Mouse (Mus musculus) midbrain, embryonic 16.5 days (tissue): Measurements from ENCODE around the gene Baz2b. TPM values are rescaled to one million over a fixed set of nuclear protein-coding genes. Genes with fewer than 3 reads are reported as not detected.

ENCODE experiments used
- ATAC-seq: fragments of 200-750 bp; cut with Nextera tagmentation; 2 replicates; pipeline ENCODE4 v1.8.0; 2017; ENCODE audit warnings: moderate TSS enrichment
- H3K27ac ChIP-seq: fragments of 300-500 bp; sonication (generic); 2 replicates; pipeline ENCODE4 v1.5.1; 2014; ENCODE audit warnings: mild to moderate bottlenecking, low read length, mixed read lengths
- H3K27me3 ChIP-seq: fragments of 300-500 bp; sonication (generic); 2 replicates; pipeline ENCODE4 v1.6.1; 2014; ENCODE audit warnings: low read depth, low read length, mixed read lengths; ENCODE audit not compliant: control insufficient read depth, insufficient read depth
- H3K36me3 ChIP-seq: fragments of 300-500 bp; sonication (generic); 2 replicates; pipeline ENCODE4 v1.6.1; 2014; ENCODE audit warnings: mild to moderate bottlenecking, low read length, moderate library complexity, mixed read lengths; ENCODE audit not compliant: control insufficient read depth, insufficient read depth
- H3K4me1 ChIP-seq: fragments of 300-500 bp; sonication (generic); 2 replicates; pipeline ENCODE4 v1.6.1; 2014; ENCODE audit warnings: mild to moderate bottlenecking, low read length, mixed read lengths; ENCODE audit not compliant: control insufficient read depth, insufficient read depth
- H3K4me2 ChIP-seq: fragments of 300-500 bp; sonication (generic); 2 replicates; pipeline ENCODE4 v1.6.1; 2014; ENCODE audit warnings: mild to moderate bottlenecking, low read length, mixed read lengths
- H3K4me3 ChIP-seq: fragments of 300-500 bp; sonication (generic); 2 replicates; pipeline ENCODE4 v1.5.1; 2014; ENCODE audit warnings: low read depth, mild to moderate bottlenecking, low read length, moderate library complexity, mixed read lengths
- H3K9ac ChIP-seq: fragments of 300-500 bp; sonication (generic); 2 replicates; pipeline ENCODE4 v1.6.1; 2014; ENCODE audit warnings: low read depth, low read length, mixed read lengths
- H3K9me3 ChIP-seq: fragments of 300-500 bp; sonication (generic); replicated peaks from 2 replicates; pipeline ENCODE4 v1.6.1; 2014; ENCODE audit warnings: mild to moderate bottlenecking, low read length, mixed read lengths; ENCODE audit not compliant: control insufficient read depth, poor library complexity, severe bottlenecking
- WGBS: fragments of 180-500 bp; shearing (Covaris S2); extraction: QIAGEN DNeasy Blood & Tissue Kit; methylation state at CpG from one replicate; pipeline ENCODE4 v1.1.7; 2014; 5-methylcytosine and 5-hydroxymethylcytosine counted together
- polyA plus RNA-seq: library from polyadenylated mRNA; unstranded; fragments of >200 nt; fragmentation: Nextera tagmentation; extraction: Ambion mirVana; gene quantifications from 2 replicates; pipeline ENCODE4 v1.2.1, GENCODE M21; 2015

Baz2b gene
- polyA plus RNA-seq, 1 experiment from 2014 or later = 75.3 TPM

- WGBS = 90% methylated on average over 3 of the region's 3 CpGs
- ATAC-seq = no peak
Measured at GRCm38 (mm10) chr2:60109001-60109400, 100.6 kb downstream of the Baz2b start.

GRCm38 (mm10) chr2:60096625-60097024, 113.0 kb downstream of the Baz2b start:
- Histone ChIP-seq H3K4me1 (no peaks in the 10 kb centered on the region), H3K27ac (no peak overlapping the region), H3K9ac (no peak overlapping the region), H3K4me2 (no peak overlapping the region), H3K27me3 (no peaks in the 10 kb centered on the region), H3K36me3 (no peaks in the 10 kb centered on the region), H3K9me3 (no peaks in the 10 kb centered on the region), H3K4me3 (no peak overlapping the region)
- ATAC-seq = no peak
- WGBS = 84% methylated on average over 4 of the region's 4 CpGs

More at GRCm38 (mm10) chr2:60109001-60109400, 100.6 kb downstream of the Baz2b start:
- Histone ChIP-seq H3K4me2 (no peak overlapping the region), H3K9me3 (no peaks in the 10 kb centered on the region), H3K36me3 (0 out of 2 replicates have a peak, but pooled peaks cover 4% of the 10 kb centered on the region), H3K27ac (no peak overlapping the region), H3K9ac (no peak overlapping the region), H3K27me3 (no peaks in the 10 kb centered on the region), H3K4me3 (no peak overlapping the region), H3K4me1 (peaks cover 4% of the 10 kb centered on the region)

DNA sequence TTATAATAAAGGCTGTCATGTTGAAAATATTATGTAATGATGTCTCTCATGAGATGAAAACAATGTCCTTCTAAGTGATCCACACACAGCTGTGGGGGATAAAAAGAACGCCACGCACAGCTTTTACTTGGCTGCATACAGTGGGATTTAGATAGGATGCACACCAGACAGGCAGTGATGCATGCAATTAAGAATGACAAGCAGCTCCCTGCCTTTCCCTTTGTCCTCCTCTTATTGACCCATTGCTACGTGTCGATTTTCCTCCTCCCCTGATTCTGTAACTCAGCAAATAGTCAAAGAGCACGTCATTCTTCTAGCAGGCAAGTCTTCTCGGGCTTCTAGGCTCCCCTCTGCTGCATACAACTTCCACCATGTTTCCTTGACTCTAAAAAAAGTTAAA, 119.4 kb downstream of the Baz2b start:
- Histone ChIP-seq H3K36me3 (no peaks in the 10 kb centered on the region), H3K27ac (peak overlapping the region; percentile 63), H3K9ac (no peak overlapping the region), H3K27me3 (no peaks in the 10 kb centered on the region), H3K4me3 (no peak overlapping the region), H3K9me3 (no peaks in the 10 kb centered on the region), H3K4me2 (peak overlapping the region; percentile 50), H3K4me1 (peaks cover 7% of the 10 kb centered on the region)
- ATAC-seq = peak; percentile 71; the same call in 1 of the 2 replicates
- WGBS = 15% methylated on average over 6 of the region's 6 CpGs

DNA sequence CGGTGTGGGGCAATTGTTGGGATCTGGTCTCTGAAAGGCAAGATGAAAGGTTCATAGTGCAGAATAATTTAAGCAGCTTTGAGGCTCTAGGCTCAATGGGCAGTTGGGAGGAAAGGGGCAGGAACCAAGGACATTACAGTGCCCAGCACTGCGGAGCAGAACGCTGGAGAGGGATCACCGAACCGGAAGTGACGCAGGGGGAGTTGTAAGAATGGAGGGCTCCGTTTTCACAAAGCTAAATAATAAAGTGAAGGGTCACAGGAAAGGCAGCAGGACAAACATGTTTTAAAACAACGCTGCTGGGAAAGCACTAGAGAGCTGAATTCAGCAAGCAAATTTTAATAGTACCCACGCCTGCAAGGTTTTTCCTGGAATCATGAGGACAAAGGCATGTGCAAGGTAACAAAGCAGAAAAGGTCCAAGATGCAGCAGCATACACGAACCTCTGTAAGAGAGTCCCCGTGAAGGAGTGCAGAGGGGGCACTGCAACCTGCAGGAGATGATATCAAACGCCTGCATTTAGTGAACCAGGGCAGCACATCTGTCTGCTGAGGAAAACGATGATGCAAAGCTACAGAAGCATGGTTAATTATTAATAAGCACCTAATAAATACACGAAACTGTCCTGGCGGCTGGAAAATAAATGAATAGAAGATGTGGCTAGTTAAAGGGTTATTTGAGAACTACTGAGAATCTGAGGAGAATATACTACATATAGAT, 120.0 kb downstream of the Baz2b start:
- no peaks in the 10 kb centered on the region for H3K27me3 ChIP-seq
- peak overlapping the region; percentile 71 for H3K27ac ChIP-seq
- peak overlapping the region; percentile 3; the same call in 1 of the 2 replicates for H3K4me3 ChIP-seq
- no peaks in the 10 kb centered on the region for H3K36me3 ChIP-seq
- H3K4me2 ChIP-seq = peak overlapping the region; percentile 50
- 37% methylated on average over 15 of the region's 15 CpGs for WGBS
- H3K9me3 ChIP-seq = no peaks in the 10 kb centered on the region
- peaks cover 7% of the 10 kb centered on the region for H3K4me1 ChIP-seq
- ATAC-seq = peak; percentile 73
- H3K9ac ChIP-seq = peak overlapping the region; percentile 52

DNA sequence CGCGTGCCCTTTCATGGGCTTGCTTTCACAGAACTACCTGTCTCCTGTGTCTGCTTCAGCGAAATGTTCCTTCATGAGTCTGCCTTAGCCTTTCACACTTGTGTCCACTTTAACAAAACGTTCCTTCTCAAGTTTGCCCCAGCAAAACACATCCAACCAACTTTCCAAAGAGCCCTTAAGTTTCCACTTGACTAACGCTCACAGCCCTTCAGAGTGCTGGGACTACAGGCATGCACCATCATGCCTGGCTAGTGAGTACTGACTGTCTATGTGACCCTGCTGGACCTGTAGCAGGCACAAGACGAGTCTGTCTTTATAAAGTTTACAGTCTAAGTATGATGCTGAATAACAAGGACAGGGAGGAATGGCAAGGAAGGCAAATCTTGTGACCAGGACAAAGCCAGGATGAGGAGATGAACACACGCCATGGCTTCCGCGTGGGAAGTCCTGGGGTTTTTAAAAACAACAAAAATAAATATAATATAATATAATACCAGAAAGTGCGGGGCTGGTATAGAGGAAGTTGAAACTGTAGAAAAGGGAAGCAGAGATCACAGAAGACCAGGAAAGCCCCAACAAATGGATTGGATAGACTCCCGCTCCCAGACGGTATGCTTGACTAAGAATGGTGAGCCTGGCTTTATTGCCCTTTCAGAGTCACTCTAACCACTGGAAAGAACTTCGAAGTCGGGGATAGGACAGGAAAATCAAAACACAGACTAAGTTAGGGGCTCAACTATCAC, 120.7 kb downstream of the Baz2b start:
- no peak overlapping the region; the same call in 1 of the 2 replicates for H3K4me3 ChIP-seq
- 0 out of 2 replicates have a peak overlapping the region, but pooled peaks have one; percentile 52 for H3K9ac ChIP-seq
- H3K9me3 ChIP-seq = no peaks in the 10 kb centered on the region
- ATAC-seq = no peak
- 85% methylated on average over 14 of the region's 14 CpGs for WGBS
- no peaks in the 10 kb centered on the region for H3K36me3 ChIP-seq
- peak overlapping the region; percentile 50; the same call in 1 of the 2 replicates for H3K4me2 ChIP-seq
- peaks cover 7% of the 10 kb centered on the region for H3K4me1 ChIP-seq
- H3K27me3 ChIP-seq = no peaks in the 10 kb centered on the region
- H3K27ac ChIP-seq = peak overlapping the region; percentile 71; the same call in 1 of the 2 replicates

DNA sequence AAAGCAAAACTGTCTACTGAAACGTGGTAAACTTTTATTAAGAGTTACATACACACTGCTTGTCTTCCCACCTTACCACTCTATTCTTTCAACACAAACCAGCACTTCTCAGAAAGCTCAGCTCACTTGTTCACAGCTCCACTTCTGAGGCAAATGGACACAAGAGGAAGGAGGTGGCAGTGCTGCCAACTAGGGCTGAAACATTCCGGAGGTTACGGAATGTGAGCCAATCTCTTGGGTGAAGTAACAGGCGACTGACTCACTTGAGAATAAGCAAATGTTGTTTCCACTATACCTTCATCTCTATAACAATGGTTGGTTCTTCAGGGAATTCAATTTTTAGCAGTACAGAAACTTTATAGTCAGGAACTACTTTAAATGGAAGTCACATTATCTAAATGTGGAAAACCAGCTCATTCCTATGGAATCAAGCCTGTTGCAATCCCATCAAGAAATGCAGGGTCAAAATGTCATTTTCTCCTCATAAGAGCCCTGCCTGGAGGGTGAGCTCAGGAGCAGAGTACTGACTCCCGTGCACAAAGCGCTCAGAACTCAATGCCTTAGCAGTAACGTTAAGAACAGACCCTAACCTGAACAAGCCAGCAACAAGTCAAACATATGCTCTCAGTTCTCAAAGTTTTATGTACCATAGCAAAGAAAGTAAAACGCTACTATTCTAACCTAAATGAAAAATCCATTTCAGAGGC, 123.3 kb downstream of the Baz2b start:
- Histone ChIP-seq H3K4me1 (peaks cover 14% of the 10 kb centered on the region), H3K9ac (no peak overlapping the region), H3K27ac (no peak overlapping the region), H3K4me3 (no peak overlapping the region), H3K4me2 (no peak overlapping the region), H3K9me3 (no peaks in the 10 kb centered on the region), H3K36me3 (no peaks in the 10 kb centered on the region), H3K27me3 (no peaks in the 10 kb centered on the region)
- ATAC-seq = no peak
- WGBS = 83% methylated on average over 8 of the region's 8 CpGs

DNA sequence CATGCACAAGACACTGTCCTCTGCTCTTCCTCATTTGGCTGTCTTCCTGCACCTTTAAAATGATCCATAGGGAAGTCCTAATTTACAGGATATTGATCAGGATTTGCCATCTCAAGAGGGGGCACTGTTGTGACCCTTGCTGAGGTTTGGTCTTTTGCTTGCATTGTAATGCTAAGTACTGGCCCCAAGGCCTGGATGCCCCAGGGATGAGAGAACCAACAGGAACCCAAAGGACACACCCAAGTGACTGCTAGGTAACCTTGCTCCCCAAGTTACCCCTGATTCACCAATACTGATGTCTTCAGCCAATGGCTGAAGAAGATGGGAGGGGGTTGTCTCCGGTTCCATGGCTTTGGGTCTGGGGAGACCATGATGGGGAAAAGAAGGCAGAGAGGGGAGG, 124.8 kb downstream of the Baz2b start:
- Histone ChIP-seq H3K4me2 (no peak overlapping the region), H3K4me3 (no peak overlapping the region), H3K27ac (no peak overlapping the region), H3K9me3 (no peaks in the 10 kb centered on the region), H3K9ac (no peak overlapping the region), H3K36me3 (no peaks in the 10 kb centered on the region), H3K27me3 (no peaks in the 10 kb centered on the region), H3K4me1 (peaks cover 9% of the 10 kb centered on the region)
- WGBS = 95% methylated on average over 1 of the region's 1 CpGs
- no peak for ATAC-seq

DNA sequence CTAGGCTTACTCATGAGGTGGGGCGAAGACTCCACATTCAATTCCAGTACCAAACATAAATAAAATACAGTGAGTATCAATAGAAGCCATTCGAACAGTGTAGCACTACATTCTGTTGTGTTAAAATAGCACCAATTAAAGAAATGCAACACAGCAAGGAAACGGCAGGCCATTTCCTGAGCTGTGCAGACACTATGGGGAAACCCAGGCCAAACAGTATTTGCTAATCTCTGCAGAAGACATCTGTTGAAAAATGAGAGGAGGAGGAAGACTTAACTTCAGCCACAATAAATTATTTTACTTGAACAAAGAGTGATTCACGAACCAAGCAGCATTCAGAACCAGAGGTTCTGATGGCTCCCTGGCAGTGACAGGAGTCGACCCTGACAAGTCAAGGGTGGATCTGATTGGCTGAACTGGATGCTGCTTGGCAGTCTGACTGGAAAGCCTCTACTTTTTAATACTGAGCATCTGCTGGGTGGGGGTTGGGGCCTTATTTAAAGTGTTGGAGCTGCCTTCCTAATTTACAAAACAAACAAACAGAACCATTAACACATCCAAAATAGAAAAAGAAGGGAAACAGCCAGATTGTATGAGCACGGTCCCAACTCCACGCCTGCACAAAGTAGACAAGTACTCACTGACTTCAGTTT, 126.5 kb downstream of the Baz2b start:
- Histone ChIP-seq H3K4me1 (peaks cover 7% of the 10 kb centered on the region), H3K27ac (no peak overlapping the region), H3K36me3 (no peaks in the 10 kb centered on the region)

More for the DNA sequence above, 126.5 kb downstream of the Baz2b start:
- WGBS = 58% methylated on average over 7 of the region's 7 CpGs
- H3K9me3 ChIP-seq = no peaks in the 10 kb centered on the region
- H3K4me2 ChIP-seq = no peak overlapping the region
- ATAC-seq = no peak
- H3K4me3 ChIP-seq = no peak overlapping the region
- no peak overlapping the region for H3K9ac ChIP-seq
- no peaks in the 10 kb centered on the region for H3K27me3 ChIP-seq
